Mouse (Mus musculus): Measurements from ENCODE around the gene Igf1r. TPM values are rescaled to one million over a fixed set of nuclear protein-coding genes. Genes with fewer than 3 reads are reported as not detected.

Igf1r gene
- total RNA-seq, 2 experiments from 2014 or later = 32.5 to 38.4 TPM

DNA sequence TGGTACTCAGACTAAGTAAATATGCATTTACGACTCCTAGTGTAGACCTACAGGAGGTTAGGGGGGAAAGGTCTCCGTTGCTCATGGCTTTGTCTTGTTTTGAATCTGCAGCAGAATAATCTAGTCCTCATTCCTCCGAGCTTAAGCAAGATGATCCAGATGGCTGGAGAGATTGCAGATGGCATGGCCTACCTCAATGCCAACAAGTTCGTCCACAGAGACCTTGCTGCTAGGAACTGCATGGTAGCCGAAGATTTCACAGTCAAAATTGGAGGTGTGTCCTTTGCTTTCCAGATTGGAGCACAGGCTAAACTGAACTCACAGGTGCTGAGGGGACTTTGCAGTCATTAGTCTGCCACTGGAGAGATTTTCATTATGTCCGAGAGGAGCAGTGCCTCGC, 259.3 kb downstream of the Igf1r start:
- no peak for DNase-seq (ENCODE audit: extremely low spot score in 1 of 2, low spot score in 1 of 2)

DNA sequence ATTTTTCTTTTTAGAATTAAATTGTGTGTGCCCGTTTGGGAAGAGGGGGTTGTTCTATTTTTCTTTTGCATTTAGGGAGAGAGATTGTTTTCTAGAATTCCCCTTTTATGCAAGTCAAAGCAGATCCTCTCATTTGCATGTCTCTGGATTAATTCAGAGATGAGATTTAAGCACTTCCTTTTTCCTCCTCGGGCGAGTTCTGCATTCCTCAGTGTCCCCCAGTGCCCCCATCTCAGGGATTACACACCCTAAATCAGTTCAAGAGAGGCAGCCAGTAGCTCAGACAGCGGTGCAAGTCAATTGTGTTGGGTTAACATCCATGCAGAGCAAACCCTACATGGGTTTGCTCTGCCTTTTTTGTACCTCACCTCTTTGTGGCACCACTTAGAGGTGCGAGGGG, 261.2 kb downstream of the Igf1r start:
- no peak for DNase-seq (ENCODE audit: extremely low spot score in 1 of 2, low spot score in 1 of 2)

DNA sequence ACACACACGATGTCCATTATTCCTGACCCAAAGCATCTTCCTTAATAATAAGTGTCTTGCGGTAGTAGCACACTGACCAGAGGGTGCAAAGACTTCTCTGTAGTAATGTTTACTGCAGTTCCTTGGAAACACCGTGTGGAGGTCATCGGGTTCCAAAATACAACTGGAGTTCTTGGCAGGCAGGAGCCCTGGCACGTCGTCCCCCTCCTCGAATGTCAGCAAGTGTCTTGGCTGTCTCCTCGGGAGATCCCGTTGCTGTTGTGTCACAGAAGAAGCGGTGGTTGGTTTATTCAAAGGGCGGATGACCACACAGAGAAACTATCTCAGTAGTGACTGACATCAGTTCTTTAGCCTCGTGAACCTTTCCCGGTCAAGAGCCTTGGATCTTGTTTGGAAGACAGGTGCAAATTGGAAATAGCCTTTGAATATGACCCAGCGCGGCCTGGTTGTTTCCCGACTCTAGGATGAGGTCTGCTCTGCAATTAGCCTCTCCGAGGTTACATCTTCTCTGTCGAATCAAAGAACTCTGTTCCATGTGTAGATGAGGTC, 263.0 kb downstream of the Igf1r start:
- DNase-seq (ENCODE audit: extremely low spot score in 1 of 2, low spot score in 1 of 2) = no peak

DNA sequence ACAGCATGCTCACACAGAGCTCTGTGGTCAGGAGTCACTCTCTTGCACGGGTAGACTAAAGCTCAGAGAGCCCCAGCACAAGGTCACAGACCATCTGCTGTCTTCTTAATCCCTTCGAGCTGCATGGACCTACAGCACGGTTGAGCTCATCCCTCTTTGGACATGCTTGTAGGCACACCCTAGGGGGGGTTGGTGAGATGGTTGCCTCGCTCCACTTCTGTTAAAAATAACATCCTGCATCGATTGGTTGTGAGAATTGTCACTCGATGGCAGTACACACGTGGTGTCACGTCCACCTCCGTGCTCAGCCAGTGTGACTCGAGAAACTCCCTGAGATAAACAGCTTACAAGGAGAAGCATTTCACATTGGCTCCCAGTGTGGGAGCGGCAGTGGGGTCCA, 266.3 kb downstream of the Igf1r start:
- no peak for DNase-seq (ENCODE audit: extremely low spot score in 1 of 2, low spot score in 1 of 2)

DNA sequence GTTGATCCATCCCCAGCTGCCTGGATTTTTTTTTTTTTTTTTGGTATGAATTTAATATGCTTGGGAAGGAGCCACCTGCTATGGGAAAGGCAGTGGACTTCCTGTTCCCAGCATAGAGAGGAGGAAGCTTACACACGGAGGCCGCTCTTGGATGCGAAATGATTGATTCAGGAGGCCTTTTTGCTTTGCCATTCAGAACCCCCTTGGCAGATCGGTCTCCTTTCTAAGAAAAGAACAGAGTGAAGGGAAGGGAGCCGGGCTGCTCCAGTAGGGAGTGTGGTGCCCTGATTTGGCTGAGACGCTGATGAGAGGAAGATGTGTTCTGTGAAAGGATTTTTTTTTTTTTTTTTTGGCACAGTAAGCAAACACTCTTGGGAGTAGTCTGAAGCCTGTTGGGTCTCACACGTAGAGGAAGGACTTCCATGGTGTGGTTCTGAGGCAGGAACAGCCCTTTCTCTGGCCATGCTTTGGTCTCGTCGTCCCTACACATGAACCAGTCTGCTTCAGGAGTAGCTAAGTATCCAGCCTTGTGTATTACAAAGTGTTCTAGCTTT, 269.1 kb downstream of the Igf1r start:
- DNase-seq (ENCODE audit: extremely low spot score in 1 of 2, low spot score in 1 of 2) = no peak

DNA sequence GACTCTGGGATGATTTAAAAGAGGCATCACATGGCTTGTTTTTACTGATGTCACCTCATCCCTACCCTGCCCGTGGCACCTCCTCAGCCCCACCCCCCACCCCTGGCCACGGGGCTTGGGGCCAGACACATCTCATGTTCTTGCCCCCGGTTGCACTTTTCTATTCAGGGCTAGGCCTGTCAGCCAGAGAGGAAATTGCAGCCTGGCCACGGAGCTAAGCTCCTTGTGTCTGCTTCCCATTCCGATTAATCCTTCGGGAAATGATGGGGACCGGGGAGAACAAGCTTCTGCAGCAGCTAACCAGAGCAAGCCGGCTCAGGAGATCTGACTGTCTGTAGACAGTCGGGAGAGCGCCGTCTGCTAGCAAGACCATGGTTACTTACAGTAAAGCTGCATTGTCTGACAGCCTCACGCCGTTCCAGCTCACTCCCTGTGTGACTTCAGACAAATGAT, 270.8 kb downstream of the Igf1r start:
- no peak for DNase-seq (ENCODE audit: extremely low spot score in 1 of 2, low spot score in 1 of 2)

DNA sequence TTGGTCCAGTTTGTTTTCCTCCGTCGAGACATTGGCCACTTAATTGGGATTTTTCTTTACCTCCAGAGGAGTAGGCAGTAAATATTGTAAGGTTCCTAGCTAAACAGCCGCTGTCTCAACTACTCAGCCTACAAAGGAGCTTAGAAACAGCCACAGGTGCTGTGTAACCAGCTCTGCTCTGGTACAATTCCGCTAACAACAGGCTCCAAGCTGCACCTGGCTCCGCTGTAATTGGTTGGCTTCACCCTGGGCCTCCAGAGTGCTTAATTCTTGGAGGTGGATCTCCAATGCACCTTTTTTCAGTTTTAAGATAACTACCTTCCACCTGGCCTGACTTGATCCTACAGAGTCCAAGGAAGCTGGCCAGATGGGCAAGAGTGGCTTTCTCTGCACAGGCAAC, 271.4 kb downstream of the Igf1r start:
- no peak for DNase-seq (ENCODE audit: extremely low spot score in 1 of 2, low spot score in 1 of 2)

DNA sequence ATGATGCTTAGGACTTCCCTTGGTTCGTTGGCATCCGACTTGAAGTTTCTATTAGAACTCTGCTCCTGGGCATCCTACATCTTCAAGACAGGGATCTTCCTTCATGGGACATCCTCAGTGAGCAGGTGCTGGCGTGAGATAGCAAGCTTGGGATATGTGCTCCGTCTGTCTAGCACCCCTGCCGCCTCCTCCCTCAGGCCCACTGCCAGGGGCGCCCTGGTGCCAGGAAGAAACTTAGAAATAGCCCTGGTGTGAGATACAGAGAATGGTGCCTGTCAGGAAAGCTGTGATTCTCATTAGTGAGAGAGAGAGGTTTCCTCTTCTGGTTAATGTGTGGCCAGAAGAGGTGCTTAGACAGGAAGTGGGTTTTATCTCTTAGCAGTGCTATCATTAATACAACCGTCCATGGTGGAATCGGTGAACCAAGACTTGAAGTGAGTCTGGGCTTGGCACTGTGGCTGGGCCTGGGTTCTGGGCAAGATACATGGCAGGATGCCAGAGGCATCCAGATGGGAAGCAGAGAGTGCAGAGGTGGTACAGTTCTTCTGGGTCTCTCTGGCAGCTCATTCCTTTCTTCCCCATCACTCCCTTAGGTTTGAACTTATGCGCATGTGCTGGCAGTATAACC, 272.9 kb downstream of the Igf1r start:
- DNase-seq (ENCODE audit: extremely low spot score in 1 of 2, low spot score in 1 of 2) = no peak

DNA sequence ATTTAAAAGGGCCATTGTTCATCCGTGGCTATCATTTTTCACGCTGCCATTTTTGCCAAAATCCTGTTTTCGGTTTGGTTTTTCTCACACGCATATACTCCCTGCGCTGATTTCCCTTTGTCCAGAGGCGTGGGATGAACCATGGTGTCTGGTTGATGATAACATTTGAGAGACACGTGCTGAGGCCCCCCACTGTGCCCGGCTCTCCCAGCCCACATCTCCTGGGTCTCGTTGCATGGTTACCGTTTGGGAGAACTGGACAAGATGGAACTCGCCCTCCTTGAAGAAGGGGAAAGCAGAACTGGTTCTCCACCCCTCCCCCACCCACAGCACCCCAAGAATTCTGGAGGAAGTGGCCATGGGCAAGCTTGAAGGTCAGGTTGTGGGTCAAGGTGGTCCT, 274.4 kb downstream of the Igf1r start:
- no peak for DNase-seq (ENCODE audit: extremely low spot score in 1 of 2, low spot score in 1 of 2)

DNA sequence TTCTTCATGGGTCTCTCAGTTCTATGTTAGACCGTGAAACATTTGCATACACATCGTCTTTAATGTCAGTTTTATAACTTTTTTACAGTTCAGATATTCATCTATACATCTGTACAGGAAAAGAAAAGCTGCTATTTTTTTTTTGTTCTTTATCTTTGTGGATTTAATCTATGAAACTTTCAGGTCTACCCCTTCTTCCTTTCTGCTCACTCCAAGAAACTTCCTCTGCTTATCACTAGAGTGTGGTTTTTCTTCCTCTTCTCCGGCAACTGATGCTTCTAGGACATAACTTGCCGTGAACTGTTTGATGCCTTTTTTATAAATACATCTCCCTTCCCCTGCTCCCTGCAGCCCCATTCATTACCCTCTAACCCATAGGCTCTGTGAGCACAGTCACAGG, 275.0 kb downstream of the Igf1r start:
- DNase-seq (ENCODE audit: extremely low spot score in 1 of 2, low spot score in 1 of 2) = no peak

DNA sequence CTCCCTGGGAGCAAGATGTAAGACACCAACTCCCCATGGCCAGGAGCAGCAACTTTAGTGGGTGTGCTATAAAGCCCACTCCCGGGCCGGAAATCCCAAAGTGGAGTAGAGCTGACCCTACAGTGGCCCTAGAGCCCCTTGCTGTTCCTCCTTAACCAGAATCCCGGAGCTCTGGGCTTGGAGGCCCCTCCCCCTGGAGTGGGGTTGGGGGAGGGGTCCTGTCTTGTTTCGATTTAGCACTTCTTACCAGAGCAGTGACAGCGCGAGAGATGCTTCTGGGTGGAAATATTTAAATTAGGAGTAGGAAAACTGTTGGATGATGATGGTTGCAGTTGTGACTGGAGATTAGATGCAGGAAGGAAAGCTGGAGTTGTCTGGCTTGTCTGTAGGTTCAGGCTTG, 275.9 kb downstream of the Igf1r start:
- no peak for DNase-seq (ENCODE audit: extremely low spot score in 1 of 2, low spot score in 1 of 2)

DNA sequence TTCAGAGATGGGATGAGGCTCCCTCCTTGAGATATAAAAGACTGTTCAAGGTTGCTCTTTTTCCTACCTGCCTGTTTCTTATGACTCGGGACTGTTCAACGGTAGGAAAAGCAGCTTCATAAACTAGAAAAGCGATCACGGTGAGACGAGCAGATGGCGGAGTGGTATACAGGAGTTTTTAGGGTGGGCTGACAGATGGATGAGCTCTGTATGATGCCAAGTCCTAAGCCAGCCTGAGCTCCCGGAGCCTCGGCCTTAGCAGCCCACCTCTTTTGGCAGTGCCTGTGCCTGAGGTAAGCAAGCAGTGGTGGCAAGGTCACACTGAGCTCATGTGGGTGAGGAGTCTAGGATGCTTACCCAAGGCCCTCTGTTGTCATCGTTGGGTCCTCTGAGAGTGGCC, 278.2 kb downstream of the Igf1r start:
- DNase-seq (ENCODE audit: extremely low spot score in 1 of 2, low spot score in 1 of 2) = no peak

DNA sequence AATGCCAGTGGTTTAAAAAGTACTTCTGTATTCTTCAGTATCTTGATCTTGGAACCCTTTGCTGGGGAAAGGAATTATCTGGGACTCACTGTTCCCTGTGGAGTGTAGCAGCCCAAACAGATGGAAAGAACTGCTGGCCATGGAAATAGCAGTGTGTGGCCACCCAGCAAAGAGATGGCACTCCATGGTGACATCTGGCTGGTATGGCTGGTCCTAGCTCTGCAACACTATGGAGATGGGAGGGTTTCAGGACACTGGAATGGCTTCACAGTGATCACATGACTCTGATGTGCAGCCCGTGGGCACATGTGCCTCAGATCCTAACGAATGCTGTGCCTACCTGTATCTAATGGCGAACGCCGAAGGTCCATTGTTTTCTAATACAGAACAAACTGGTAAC, 279.9 kb downstream of the Igf1r start:
- no peak for DNase-seq (ENCODE audit: extremely low spot score in 1 of 2, low spot score in 1 of 2)

DNA sequence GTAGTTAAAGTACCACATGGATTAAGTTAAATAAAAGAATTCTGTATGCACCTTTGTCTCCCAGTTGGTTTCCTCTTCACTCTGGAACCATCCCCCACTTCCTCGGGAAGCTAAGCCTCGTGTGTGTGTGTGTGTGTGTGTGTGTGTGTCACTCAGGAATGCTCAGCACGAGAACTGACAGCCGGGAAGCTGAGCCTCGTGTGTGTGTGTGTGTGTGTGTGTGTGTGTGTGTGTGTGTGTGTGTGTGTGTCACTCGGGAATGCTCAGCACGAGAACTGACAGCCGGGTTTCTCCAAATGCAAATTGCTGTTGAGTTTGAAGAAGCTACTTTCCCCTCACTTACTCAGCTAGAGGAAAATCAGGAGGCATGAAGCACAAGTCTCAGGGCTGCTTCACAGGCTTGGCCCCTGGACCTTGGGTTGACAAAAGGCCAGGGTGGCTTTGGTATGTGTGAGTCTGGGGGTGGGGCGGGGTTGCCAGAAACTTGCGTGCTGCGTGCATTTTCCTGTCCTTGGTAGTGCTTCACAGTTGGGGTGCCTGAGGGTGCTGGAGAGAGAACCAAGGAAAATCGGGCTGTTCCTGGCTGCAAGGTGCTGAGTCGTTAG, 281.1 kb downstream of the Igf1r start:
- DNase-seq (ENCODE audit: extremely low spot score in 1 of 2, low spot score in 1 of 2) = no peak

DNA sequence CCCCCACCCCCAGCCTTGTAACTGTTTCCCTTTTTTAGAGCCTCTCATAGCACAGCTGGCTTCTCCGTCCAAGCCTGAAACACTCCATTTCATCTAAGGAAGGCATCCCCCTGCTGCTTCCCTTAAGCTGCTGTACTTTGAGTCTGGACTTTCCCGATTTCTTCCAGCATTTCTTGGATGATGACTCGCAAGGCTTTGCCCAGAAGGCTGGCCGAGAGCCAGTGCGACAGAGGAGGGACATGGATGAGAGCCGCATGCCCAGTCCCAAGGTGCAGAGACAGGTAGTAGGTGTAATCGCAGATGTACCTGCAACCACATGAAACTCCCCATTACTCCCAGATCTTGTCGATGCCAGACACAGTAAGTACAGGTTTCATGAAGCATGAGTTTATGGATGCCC, 284.2 kb downstream of the Igf1r start:
- DNase-seq (ENCODE audit: extremely low spot score in 1 of 2, low spot score in 1 of 2) = no peak

DNA sequence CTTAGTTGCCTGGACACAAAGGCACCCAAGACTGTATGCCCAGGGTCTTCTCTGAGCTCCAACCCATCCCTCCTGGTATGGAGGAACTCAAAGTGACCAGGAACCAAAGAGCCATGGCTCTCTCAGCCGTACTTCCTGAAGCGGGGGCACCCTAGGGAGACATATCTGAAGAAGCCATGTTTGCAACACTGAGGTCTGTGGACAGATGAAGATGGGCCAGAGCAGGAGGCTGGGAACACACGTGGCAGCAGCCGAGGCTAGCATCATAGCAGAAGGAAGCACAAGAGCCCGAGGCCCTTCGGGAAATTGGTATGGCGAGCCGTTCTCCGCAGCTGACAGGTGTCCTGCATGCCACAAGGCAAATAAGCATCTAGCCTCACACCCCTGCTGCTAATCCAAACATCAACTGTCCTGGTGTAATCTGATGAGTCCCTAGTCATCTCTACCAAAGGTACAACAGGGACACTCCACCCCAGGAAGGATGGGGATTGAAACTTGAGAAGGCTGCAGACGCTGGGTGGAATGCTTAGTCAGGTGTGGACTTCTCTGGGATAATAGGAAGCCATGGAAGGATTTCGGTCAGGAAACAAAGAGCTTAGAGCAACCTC, 286.7 kb downstream of the Igf1r start:
- DNase-seq (ENCODE audit: extremely low spot score in 1 of 2, low spot score in 1 of 2) = no peak

DNA sequence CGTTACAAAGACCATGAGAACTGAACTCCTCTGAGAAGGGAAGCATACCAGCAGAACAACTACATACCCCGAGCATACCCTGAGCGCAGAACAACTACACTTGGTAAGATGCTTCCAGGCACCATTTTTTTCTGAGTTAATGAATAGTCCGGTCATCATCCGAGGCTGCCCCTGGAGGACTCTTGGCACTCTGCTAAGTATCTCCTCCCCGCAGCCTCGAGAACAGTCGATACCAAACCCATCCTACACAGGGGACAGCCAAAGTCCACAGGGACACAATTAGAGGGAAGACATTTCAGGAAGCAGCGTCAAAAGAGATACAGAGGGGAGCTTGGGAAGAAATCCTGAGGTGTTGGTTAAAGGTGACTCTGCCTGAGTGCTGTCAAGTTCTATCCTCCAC, 288.6 kb downstream of the Igf1r start:
- no peak for DNase-seq (ENCODE audit: extremely low spot score in 1 of 2, low spot score in 1 of 2)

DNA sequence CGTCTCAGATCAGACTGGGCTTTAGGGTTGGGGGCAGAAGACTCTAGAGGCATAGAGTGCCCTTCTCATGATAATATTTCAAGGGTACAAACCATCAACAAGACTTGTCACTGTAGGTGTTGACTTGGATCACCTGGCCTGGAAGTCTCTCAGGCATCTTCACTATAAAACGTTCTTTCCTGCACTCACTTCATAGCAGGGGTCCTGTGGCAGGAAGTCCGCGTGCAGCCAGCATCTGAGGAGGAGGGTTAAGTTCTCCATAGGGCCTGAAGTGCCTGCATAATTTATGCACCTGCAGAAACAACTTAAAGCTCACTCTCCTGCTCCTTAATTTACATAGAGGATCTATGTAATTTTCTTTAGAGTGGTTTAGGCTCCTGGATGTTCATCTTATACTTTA, 293.1 kb downstream of the Igf1r start:
- DNase-seq (ENCODE audit: extremely low spot score in 1 of 2, low spot score in 1 of 2) = no peak

DNA sequence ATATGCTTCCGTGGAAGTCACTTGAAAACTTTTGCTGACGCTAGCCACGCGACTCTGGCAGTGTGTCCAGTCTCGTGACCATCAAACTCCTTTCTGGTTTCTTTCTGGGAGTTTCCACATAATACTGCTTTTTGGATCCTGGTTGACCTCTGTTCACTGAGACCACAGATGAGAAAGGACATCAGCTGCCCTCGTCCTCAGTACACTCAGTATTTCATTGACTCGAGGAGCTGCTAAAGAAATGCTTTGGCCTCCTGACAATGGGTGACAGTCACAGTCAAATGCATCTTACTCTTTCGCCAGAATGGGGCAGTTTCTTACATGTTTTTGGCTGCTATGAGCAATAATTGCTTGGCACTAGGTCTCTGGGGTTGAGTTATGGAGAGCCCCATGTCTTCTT, 293.6 kb downstream of the Igf1r start:
- DNase-seq (ENCODE audit: extremely low spot score in 1 of 2, low spot score in 1 of 2) = no peak

DNA sequence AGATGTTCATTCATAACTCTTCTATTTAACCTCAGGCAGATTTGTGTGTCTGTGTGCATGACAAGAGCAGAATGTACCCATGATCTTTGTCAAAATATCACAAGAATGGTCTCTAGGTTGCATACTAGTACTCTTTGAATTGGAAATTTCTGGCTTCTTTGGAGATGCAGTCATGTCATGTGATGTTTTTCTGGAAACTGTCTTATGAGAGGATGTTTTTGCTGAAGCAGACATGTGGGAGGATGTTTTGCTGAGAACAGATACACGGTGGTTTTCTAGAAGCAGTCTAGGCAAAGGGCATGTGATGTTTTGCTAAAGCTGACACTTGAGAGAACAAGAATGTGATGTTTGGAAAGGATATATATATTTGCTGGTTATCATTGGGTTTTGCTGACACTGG, 297.8 kb downstream of the Igf1r start:
- DNase-seq (ENCODE audit: extremely low spot score in 1 of 2, low spot score in 1 of 2) = no peak

DNA sequence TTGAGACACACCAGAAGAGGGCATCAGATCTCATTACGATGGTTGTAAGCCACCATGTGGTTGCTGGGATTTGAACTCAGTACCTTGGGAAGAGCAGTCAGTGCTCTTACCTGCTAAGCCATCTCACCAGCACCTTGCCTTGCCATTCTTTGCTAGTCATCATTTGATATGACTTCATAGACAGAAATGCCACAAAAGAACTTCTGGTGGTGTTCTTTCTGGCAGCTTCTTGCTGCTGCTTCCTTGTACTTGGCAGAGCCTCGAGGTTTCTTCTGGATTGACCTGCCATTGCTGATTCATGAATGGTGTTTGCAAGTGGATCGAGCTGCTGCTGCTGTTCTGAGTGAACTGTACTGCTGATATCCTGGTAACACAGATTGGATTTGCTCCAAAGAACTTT, 298.3 kb downstream of the Igf1r start:
- no peak for DNase-seq (ENCODE audit: extremely low spot score in 1 of 2, low spot score in 1 of 2)

DNA sequence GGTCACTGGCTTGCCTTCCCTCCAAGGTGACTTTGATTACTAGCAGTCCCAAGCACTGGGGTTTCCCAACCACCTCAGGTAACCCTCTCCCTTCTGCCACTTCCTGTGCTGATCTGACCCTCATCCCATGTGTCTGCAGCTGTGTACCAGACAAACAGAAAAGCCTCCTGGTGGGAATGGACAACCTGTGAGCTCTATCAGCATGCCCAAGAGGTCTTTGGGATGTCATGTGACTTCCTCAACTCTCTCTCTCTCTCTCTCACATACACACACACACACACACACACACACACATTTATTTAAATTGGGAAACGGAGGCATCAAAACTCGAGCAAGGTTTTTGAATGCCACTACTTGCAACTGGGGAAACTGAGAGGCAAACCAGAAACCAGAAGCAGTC, 305.1 kb downstream of the Igf1r start:
- DNase-seq (ENCODE audit: extremely low spot score in 1 of 2, low spot score in 1 of 2) = no peak
